Mouse (Mus musculus) embryonic fibroblast, embryonic 13.5 days (primary cell): ENCODE data around the gene Stat6.

Experiments
- CTCF ChIP-seq: IDR thresholded peaks from 2 replicates; pipeline ENCODE4 v1.5.1; 2011; ENCODE audit warnings: mild to moderate bottlenecking, control low read depth, low read length, moderate library complexity, borderline replicate concordance; ENCODE audit not compliant: insufficient read depth
- POLR2A ChIP-seq: IDR thresholded peaks from 2 replicates; pipeline ENCODE4 v1.6.1; 2011; ENCODE audit warnings: low read depth, mild to moderate bottlenecking, control low read depth, low read length, moderate library complexity

DNA sequence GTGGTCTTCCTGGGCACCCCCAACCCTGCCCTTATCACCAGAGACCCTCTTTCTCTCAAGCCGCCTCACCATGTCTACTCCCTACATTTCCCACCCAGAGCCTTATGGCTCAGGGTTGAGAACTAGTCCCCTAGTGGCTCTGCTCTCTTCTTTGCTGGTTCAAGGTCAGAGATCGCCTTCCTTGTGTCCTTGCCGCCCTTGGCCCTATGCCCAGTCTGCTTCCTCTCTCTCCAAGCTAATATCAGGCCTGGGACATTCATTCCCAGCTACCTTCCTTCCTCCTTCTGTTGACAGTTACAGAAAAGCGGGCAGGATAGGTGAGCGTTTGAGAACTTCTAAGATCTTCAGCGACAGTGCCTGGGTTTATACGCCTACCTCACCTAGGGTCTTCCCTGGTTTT, 64.9 kb downstream of the Stat6 start:
- TF ChIP-seq POLR2A, result no peak
- no peak for TF ChIP-seq CTCF
